Mouse (Mus musculus): ENCODE data around the gene Prss34. TPM values are rescaled to one million over a fixed set of nuclear protein-coding genes. Genes with fewer than 3 reads are reported as not detected.

The Prss34 gene
- polyA plus RNA-seq (2012; rRNA removed): 0.40 and 0.59 TPM in 2 replicates

GRCm38 (mm10) chr17:25298094-25298493 lies at the start of gene Prss34:
TSS of gene Prss34 (plus strand) at chr17:25298394.

GRCm38 (mm10) chr17:25256140-25256754 lies 41.9 kb upstream of the Prss34 start, which contains the start of gene Baiap3:
TSS of gene Baiap3 (minus strand) at chr17:25256364.

GRCm38 (mm10) chr17:25274571-25275346 lies 23.4 kb upstream of the Prss34 start, which contains the start of gene Ube2i:
TSS of gene Ube2i (minus strand) at chr17:25274622.

GRCm38 (mm10) chr17:25308346-25308745 lies 10.2 kb downstream of the Prss34 start, which contains the start of gene Prss28:
TSS of gene Prss28 (plus strand) at chr17:25308646.

GRCm38 (mm10) chr17:25318354-25318753 lies 20.2 kb downstream of the Prss34 start, which contains the start of gene Prss29:
TSS of gene Prss29 (plus strand) at chr17:25318654.

GRCm38 (mm10) chr17:25345462-25345861 lies 47.3 kb downstream of the Prss34 start, which contains the start of gene Tpsab1:
TSS of gene Tpsab1 (minus strand) at chr17:25345562.

Other genes starting within 250 kb of the Prss34 start
- 59.3 and 68.0 TPM in 2 replicates for gene Tmem204, start 214.8 kb upstream of the Prss34 start, polyA plus RNA-seq (2012; rRNA removed)
- 50.1 and 56.2 TPM in 2 replicates for gene Telo2, start 182.4 kb upstream of the Prss34 start, polyA plus RNA-seq (2012; rRNA removed)
- not detected in 2 replicates for gene Ptx4, start 177.6 kb upstream of the Prss34 start, polyA plus RNA-seq (2012; rRNA removed)
- 41.1 and 43.3 TPM in 2 replicates for gene Clcn7, start 165.0 kb upstream of the Prss34 start, polyA plus RNA-seq (2012; rRNA removed)
- gene Ccdc154, start 135.9 kb upstream of the Prss34 start, polyA plus RNA-seq (2012; rRNA removed): 0.06 TPM in 1 of 2 replicates, not detected in the other
- 2.2 and 2.3 TPM in 2 replicates for gene Gm38655, start 122.9 kb upstream of the Prss34 start, polyA plus RNA-seq (2012; rRNA removed)
- 12.1 and 12.5 TPM in 2 replicates for gene BC003965, start 113.8 kb upstream of the Prss34 start, polyA plus RNA-seq (2012; rRNA removed)
- gene Unkl, start 110.0 kb upstream of the Prss34 start, polyA plus RNA-seq (2012; rRNA removed): 23.6 and 27.6 TPM in 2 replicates
- 28.6 and 37.7 TPM in 2 replicates for gene Gnptg, start 58.3 kb upstream of the Prss34 start, polyA plus RNA-seq (2012; rRNA removed)
- gene Tsr3, start 58.2 kb upstream of the Prss34 start, polyA plus RNA-seq (2012; rRNA removed): 37.8 and 39.0 TPM in 2 replicates
- 10.1 and 19.3 TPM in 2 replicates for gene Baiap3, start 42.0 kb upstream of the Prss34 start, polyA plus RNA-seq (2012; rRNA removed)
- 112 and 129 TPM in 2 replicates for gene Ube2i, start 23.8 kb upstream of the Prss34 start, polyA plus RNA-seq (2012; rRNA removed)
- gene Prss28, start 10.3 kb downstream of the Prss34 start, polyA plus RNA-seq (2012; rRNA removed): not detected in 2 replicates
- 0.52 and 0.84 TPM in 2 replicates for gene Prss29, start 20.3 kb downstream of the Prss34 start, polyA plus RNA-seq (2012; rRNA removed)
- 0.79 and 1.6 TPM in 2 replicates for gene Tpsab1, start 47.2 kb downstream of the Prss34 start, polyA plus RNA-seq (2012; rRNA removed)
- 13.5 and 14.6 TPM in 2 replicates for gene Tpsb2, start 67.9 kb downstream of the Prss34 start, polyA plus RNA-seq (2012; rRNA removed)
- gene Tpsg1, start 70.9 kb downstream of the Prss34 start, polyA plus RNA-seq (2012; rRNA removed): 0.40 and 0.45 TPM in 2 replicates
- 61.2 and 67.3 TPM in 2 replicates for gene Cacna1h, start 135.4 kb downstream of the Prss34 start, polyA plus RNA-seq (2012; rRNA removed)
- gene Tekt4, start 156.2 kb downstream of the Prss34 start, polyA plus RNA-seq (2012; rRNA removed): 13.3 and 13.9 TPM in 2 replicates
- gene Sstr5, start 198.9 kb downstream of the Prss34 start, polyA plus RNA-seq (2012; rRNA removed): not detected in 2 replicates